Mouse (Mus musculus) C2C12 (cell line): ENCODE data around the gene Cd300e.

Experiments used
- CEBPB ChIP-seq: IDR thresholded peaks from one replicate; pipeline ENCODE4 v1.6.1; 2011; ENCODE audit warnings: low read depth, mild to moderate bottlenecking, control low read depth, moderate library complexity
- CTCF ChIP-seq: IDR thresholded peaks from one replicate; pipeline ENCODE4 v1.5.1; 2011; ENCODE audit not compliant: control insufficient read depth, insufficient read depth, insufficient read length
- MYOD1 ChIP-seq: IDR thresholded peaks from one replicate; pipeline ENCODE4 v1.6.1; 2011; ENCODE audit warnings: low read depth; ENCODE audit not compliant: control insufficient read depth, insufficient read length
- MYOG ChIP-seq: IDR thresholded peaks from one replicate; pipeline ENCODE4 v1.6.1; 2011; ENCODE audit not compliant: control insufficient read depth, insufficient read length; ENCODE audit errors: extremely low read depth

DNA sequence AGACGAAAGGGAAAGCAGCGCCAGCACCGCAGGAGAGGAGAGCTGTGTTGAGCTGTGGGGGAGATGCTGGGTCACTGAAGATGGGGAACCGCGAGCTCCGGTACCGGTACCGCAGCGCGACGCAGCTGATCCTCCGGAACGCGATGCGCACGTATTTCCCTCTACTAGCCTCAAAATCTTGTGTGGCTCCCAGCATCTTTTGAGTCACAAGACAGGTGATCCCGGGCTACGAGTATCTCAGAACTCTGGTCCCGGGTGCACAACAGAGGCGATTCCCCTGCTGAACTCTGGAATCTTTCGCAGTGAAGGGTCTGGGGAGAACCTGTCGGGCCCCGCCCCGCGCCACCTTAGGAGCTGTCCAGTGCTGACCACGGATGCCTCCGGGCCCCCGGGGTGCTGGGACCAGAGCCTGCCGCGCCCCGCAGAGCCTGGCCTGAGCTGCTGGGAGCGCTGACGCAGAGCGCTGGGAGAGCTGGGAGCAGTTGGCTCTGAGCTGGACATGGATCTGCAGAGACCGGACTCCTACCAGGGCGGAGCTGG lies 29.5 kb upstream of the Cd300e start, which contains the start of gene Rab37:
- TF ChIP-seq CTCF (no peak), CEBPB (no peak), MYOG (no peak), MYOD1 (no peak)
